Mouse (Mus musculus) liver, adult (tissue): ENCODE measurements around the gene Fbln1.

ENCODE experiments used
- GATA4 ChIP-seq: IDR thresholded peaks from 2 replicates; pipeline ENCODE4 v1.6.1; 2014; ENCODE audit warnings: mild to moderate bottlenecking, low read length; ENCODE audit not compliant: insufficient replicate concordance

Gene Fbln1

DNA sequence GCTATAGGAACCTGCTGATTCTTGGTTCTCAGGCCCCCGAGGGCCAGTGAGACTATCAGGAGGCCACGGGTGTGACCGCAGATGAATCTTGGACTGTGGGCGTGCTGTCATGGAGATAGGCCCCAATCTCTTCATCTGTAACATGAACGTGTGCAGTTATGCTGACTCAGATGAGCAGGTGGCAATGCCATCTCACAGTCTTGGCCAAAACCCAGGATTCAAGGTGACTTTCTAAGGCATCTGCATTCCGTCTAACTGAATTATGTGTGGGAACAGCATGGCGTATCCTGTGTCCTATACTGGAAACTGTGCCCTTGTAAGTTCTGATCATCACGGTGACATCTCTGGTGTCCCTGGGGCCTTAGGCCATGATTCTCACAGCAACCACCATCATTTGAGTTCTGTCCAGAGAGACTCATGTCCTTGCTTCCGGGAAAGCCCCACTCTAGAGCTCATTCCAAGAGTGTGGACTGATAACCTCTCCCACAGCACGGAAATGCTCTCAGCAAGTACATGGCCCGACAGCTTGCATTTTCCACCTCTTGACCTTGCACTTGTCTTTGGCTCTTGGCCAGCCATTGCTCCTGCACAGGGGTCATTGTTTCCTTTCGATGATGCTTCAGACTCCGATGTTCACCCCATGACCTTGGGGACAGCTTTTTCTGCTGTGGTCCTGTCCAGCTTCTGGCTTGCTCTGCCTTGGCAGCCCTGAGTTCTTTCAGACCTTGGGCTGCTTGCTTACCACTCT lies 38.8 kb downstream of the Fbln1 start:
- no peak for TF ChIP-seq GATA4

DNA sequence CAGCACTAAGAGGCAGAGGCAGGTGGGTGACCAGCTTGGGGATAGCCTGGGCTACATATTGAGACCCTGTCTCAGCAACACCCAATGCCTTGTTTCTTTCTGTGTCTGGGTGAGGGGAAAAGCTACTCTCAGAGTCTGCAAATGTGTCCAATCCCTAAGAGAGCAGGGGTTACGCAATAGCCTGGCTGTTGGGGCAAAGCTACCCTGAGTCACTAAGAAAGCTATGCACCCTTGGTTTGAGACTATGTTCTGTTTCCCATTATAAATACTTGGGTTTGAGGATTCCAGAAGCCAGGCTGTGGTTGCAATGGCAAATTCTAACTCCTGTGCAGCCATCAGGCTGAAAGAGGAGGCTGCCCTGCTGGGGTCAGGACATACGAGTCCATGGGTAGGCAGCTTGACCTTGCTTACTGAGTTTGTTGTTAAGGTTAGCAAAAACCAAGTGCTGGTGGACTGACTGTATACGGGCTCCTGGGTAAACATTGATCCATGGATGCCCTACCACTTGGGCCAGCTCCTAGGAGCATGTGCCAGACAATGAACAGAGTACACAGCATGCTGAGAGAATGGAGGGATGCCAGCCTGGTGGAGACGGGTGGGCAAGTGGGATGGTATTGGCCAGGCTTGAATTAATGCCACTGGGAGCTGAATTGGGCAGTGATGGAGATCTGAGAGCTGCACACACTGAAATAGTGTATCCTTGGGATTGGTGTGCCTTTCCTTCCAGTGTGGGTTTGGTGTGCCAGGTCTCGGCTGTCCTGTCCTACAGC lies 39.7 kb downstream of the Fbln1 start:
- TF ChIP-seq GATA4: no peak

DNA sequence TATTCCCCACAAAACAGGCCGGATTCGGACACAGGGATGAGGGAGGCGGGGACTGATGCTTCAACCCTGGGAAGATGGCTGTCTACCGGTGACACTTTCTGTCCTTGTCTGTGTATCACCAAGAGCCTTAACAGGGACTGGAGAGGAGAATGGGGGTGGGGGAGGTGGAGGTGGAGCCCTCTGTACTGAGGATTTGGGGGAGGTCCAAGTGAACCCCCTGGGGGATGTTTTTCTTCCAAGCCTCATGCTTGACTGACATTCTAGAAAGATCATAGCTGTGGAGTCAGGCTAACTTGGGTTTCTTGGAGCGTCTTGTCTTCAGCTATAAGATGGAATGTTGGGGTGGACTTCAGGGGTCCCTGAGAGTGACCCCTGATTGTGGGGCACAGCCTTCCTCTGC lies 40.3 kb downstream of the Fbln1 start:
- TF ChIP-seq GATA4: no peak

DNA sequence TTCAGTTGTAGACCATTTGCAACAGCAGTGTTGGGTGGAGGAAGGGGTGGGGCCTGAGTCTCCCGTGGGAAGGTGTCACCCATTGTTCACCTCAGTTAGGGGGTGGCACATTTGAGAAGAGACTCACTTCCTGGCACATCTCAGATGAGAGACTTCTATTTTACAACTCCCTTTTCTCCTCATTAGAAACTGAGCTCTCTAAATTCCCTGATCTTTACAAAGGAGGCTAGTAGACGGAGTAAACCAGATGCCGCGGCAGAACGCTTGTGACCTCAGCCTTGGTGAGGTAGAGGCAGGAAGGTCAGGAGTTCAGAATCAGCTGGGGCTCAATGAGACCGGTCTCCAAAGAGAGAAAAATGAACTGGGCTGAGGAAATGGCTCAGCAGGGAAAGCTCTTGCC lies 41.2 kb downstream of the Fbln1 start:
- TF ChIP-seq GATA4: no peak

DNA sequence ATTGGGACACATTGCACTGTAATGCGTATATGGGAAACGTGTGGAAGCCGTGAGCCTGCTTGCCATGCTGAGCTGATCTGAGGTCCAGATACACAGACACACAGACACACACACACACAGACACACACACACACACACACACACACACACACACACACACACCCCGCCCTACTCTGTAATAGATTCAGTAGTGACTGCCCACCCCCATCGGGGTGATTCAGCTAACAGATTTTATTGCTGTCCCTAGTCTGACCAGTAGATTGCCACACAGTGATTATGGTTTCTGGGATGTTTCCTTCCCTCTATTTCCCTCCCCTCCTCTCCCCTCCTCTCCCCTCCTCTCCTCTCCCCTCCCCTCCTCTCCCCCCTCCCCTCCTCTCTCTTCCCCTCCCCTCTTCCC lies 42.6 kb downstream of the Fbln1 start:
- TF ChIP-seq GATA4: no peak

DNA sequence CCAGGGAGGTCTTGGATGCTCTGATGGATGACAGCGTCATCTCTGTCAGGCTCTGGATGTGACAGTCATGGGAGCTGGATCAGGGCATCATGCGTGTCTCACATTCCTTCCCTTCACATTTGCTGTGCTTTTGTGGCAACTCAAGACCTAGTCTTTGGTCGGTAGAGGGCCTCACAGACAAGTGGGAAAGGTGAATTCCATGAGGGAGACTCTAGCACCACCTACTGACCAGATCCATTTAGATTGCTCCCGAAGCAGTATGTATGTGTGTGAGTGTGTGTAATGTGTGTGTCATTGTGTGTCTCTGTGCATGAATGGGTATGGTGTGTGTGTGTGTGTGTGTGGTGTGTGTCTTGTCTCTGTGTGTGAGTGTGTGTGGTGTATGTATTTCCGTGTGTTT lies 43.5 kb downstream of the Fbln1 start:
- no peak for TF ChIP-seq GATA4

DNA sequence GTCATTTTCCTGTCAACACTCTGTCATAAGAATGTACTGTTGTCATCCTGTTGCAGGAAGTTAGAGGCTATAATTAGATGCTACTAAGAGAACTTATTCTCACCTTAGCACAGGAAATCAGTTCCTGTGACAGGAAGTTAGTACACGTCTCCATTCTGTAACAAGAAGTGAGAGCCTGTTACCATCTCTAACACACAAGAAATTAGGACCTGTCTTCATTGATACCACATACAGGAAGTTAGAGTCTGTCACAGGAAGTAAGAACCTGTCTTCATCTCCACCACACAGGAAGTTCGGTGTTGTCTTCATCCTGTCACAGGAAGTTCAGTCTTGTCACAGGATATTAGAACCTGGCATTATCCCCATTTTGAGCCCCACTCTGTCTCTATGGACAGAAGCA lies 44.7 kb downstream of the Fbln1 start:
- no peak for TF ChIP-seq GATA4

DNA sequence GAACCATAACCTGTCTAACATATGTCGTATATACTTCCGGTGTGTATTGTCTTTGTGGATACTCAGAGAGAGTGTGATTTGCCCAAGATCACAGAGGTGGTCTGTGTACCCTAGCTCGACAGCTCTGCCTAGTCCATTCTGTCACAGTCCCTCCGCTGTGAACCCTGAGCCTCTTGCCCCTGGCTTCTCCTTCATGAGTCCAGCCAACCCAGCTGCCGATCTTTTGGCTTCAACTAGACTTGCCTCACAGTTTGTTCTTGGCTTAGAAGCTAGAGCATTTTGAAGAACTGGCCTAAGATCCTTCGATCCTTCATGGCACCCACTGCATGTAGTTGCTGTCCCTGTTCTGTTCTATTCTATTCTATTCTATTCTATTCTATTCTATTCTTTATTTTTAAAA lies 46.7 kb downstream of the Fbln1 start:
- no peak for TF ChIP-seq GATA4

DNA sequence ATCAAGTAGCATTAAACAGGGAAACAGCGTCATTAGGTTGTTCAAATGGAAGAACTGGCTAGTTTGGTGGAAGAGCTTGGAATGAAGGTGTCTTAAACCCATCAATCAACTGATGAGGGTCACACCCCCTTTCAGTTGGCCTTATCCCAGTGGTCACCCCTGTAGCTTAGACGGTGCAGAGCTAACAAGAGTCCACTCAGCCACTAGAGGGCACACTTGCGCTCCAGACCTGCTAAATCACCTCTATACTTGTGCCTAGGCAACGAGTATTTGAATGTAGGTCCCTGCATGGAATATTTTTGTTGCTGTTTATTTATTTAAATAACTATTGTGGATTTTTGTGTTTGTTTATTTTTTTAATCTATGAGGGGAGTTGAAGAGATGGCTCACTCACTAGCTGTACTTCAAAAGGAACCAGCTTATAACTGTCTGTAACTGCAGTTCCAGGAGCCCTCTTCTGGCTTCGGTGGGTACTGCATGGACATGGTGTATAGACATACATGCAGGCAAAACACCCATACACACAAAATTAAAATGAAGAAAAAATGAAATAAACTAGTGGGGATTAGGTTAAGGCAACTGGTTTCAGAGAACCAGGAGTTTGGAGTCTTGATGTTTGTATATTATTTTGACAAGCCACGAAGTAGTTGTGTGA lies 52.2 kb downstream of the Fbln1 start:
- no peak for TF ChIP-seq GATA4

DNA sequence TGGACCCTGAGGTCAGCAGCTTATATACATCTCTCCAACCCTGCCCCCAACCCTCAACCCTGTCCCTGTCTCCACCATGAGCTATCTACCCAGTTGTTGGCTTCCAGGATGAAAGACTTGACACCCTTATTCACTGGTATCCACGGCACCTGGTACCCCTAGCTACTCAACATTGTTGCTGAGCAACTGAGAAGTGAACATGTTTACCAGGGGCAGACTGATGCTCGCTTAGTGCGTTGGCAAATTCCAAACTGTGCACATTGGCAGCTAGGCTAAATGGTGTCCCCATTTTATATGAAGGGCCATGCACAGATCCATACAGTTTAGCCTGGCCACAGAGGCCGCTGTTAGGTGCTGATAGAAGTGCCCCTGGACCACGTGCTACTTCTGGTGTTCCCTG lies 57.1 kb downstream of the Fbln1 start:
- no peak for TF ChIP-seq GATA4

DNA sequence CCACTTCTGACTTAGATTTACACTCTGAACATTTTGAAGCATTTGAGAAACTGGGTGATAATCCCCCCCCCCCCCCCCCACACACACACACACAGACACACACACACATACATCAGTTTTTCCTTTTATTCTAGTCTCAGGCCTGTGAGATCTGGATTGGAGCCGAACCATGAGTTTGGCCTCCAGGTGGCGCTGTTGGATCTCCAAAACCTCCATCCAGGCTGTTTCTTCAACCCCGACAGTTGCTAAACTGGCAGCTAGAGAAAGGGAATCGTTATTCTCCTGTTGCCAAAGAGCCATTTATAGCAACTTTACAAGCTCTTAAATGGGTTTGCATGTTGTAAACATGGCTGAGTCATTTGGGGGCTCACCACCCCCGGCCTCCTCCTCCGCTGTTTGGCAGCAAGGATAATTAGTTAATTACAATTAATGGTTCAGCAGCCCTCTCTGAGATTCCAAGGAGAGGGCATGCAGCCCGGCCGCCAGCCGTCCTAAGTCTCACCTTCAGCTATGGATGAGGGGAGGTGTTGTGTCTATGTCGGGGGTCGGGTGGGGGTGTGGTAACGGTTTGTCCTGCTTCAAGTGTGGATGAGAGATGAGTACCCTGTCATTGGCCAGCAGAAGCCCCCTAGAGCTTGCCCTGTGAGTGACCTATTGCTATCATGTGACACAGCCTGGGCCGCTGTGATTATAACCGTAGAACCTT lies 61.1 kb downstream of the Fbln1 start:
- no peak for TF ChIP-seq GATA4

DNA sequence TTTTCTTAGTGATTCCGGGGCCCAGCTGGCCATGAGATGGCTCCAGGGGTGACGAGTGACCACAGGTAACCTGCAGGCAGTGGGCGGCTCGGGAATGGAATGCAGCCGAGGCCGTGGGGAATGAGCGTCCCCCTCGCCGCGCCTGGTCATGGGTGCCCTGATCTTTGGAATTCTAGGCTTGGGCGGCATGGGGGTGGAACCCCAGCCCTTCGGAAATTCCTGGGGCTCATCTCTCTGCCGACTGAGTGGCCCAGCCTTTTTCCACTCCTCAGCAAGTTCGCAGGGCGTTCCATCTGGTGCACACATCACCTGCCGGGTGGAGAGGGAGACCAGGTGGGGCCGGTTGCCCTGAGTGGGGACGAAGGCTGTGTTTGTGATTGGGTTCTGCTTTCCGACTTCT lies 62.1 kb downstream of the Fbln1 start:
- TF ChIP-seq GATA4: no peak

DNA sequence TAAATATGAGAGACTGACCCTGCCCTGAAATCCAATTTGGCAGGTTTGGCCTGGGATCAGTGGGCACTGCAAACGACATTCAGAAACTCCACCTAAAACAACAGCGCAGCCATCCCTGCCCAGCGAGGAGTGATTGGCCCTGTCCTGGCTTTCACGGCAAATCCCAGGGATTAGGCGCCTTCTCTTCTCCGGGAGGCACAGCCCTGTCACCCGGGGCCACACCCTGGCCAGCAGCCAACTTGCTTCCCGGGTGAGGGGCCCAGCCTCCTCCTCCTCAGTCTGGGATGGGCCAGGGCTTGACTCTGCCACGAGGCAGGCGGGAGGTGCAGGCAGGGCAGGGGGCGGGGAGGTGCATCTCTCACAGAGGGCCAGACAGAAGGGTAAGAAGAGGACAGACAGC lies 67.2 kb downstream of the Fbln1 start:
- no peak for TF ChIP-seq GATA4

DNA sequence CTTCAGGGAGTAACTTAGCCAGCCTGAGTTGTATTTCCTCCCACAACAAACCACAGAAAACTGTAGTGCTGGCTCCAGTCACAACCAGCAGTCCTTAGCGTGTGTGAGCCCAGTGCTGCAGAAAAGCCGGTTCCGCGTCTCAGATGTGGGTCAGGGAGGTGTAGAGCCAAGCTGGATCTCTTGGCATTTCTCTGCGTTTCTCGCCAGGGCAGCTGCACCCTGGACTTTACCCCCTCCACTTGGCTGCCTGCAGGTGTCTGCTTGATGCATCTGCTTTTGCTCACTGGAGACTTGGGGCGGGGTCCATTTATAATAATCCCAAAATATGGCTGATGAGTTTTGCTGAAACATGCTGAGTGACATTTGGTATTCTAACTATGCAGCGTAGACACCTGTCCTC lies 71.5 kb downstream of the Fbln1 start:
- TF ChIP-seq GATA4: no peak

DNA sequence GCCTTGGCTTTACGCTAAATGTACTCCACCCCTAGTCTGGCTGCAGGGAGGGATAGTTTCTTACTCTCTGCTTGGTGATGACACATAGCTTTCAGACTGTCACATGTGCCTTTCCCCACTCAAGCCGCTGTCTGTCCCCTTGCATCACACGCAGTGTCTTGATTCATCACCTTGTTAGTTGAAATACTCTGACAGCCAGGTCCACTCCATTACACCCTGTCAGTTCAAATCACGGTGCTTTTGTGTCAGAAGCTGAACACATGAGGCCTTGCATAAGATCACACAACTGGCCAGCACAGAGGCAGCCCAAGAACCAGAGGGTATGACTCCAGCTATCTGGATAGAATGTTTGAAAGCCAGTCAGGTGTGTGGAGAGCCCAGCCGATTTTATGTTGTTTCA lies 73.2 kb downstream of the Fbln1 start:
- TF ChIP-seq GATA4: no peak

DNA sequence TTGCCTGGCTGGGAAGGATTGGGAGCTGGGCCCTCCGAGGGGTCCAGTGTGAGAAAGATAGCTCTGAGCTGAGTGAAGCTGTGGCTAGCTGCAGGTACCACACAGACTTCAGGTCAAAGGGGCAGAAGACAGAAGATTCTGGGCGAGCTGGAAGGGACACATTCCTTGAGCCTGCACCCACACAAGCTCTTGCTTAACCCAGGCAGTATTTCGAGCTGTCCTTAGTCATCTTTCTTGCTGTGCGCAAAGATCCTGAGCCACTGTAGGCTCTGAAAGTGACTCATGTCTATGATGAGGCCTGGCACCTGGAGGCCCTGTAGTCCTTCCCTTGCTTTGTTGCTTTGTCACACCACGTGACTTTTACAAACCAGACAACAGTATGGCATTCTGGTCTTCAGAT lies 76.3 kb downstream of the Fbln1 start:
- no peak for TF ChIP-seq GATA4
